Mouse (Mus musculus): ENCODE results near the gene Apip. TPM values are rescaled to one million over a fixed set of nuclear protein-coding genes. Genes with fewer than 3 reads are reported as not detected.

Apip gene
- total and polyA plus RNA-seq, 3 experiments: 126 to 222 (median 142) TPM

DNA sequence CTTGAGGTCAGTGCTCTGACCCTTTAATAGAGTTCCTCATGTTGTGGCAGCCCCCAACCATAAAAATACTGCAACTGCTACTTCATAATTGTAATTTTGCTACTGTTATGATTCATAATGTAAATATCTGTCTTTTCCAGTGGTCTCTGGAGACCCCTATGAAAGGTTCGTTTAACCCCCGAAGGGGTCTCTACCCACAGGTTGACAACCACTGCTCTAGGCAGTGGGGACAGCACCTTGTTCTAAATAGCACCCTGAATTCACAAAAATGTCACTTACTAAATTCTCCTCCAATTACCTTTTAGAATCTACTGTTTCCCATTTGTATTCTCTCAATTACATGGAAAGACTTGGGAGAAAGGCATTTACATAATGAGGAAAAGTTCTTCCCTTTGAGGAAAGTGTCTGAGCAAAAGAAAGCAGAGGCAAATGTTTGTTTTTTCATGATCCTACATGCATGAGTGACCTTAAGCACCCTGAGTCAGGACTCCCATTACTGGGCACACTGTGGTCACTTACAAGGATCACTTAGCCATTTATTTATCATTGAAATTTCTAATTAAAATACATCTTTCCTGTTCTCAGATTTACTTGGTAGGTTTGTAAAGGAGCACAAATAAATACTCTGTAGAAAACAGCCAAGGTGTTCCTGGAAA is 5.8 kb upstream of the Apip start:
- Histone ChIP-seq H3K4me3 (replicated peaks in 1 of 3; ENCODE audit: low read depth in 2 of 3, low read length in 2 of 3, poor library complexity in 1 of 3) (no peak overlapping the region), H3K27ac (ENCODE audit: insufficient read depth, low read depth) (peak overlapping the region; percentile 92), H3K27me3 (replicated peaks) (no peaks in the 10 kb centered on the region), H3K4me1 (ENCODE audit: control insufficient read depth in 1 of 2, insufficient read depth in 2 of 2) (peaks cover 8 to 70% of the 10 kb centered on the region in 2 experiments), H3K9me3 (replicated peaks; ENCODE audit: low read length) (no peaks in the 10 kb centered on the region), H3K9ac (ENCODE audit: insufficient read depth, low read depth) (no peak overlapping the region; the same call in 1 of the 2 replicates), H3K36me3 (replicated peaks in 1 of 2; ENCODE audit: control insufficient read depth in 1 of 2, insufficient read depth in 1 of 2, low read length in 1 of 2) (peaks cover 0 to 6% of the 10 kb centered on the region in 2 experiments), H3K4me2 (ENCODE audit: insufficient read depth, low read depth, poor library complexity, severe bottlenecking) (peak overlapping the region; percentile 61), H3K79me2 (replicated peaks; ENCODE audit: control insufficient read depth, extremely low read depth, insufficient read depth, poor library complexity, severe bottlenecking) (peaks cover 80% of the 10 kb centered on the region)
- peak; percentile 57; the same call in 1 of the 2 replicates for TF ChIP-seq JUN (IDR thresholded peaks at IDR 0.05; ENCODE audit: insufficient read depth, low read depth, low read length)
- TF ChIP-seq JUND (conservative IDR thresholded peaks at IDR 0.05; ENCODE audit: low read depth, low read length): peak; percentile 63; the same call in 1 of the 2 replicates
- TF ChIP-seq RAD21 (IDR thresholded peaks at IDR 0.05; ENCODE audit: low read depth, low read length): no peak
- no peak for TF ChIP-seq CTCF (conservative IDR thresholded peaks at IDR 0.05 in 1 of 2, IDR thresholded peaks at IDR 0.05 in 1 of 2; ENCODE audit: low read depth in 2 of 2, low read length in 2 of 2)
- no peak for TF ChIP-seq ZKSCAN1 (IDR thresholded peaks at IDR 0.05; ENCODE audit: borderline replicate concordance, low read depth, low read length)
- TF ChIP-seq PAX5 (IDR thresholded peaks at IDR 0.05; ENCODE audit: low read length): no peak
- peak; percentile 69 for TF ChIP-seq TCF12 (IDR thresholded peaks at IDR 0.05; ENCODE audit: low read depth, low read length)
- TF ChIP-seq POLR2A (IDR thresholded peaks at IDR 0.05; ENCODE audit: low read depth, low read length): no peak
- TF ChIP-seq E2F4 (IDR thresholded peaks at IDR 0.05; ENCODE audit: insufficient replicate concordance, low read depth, low read length): no peak
- no peak for TF ChIP-seq MAZ (IDR thresholded peaks at IDR 0.05; ENCODE audit: low read depth, low read length)
- TF ChIP-seq SMC3 (IDR thresholded peaks at IDR 0.05; ENCODE audit: low read depth, low read length): no peak
- peak; percentile 76 for TF ChIP-seq ETS1 (conservative IDR thresholded peaks at IDR 0.05; ENCODE audit: low read depth, low read length)
- TF ChIP-seq CHD1 (IDR thresholded peaks at IDR 0.05; ENCODE audit: low read depth, low read length): no peak
- no peak for TF ChIP-seq ZMIZ1 (IDR thresholded peaks at IDR 0.05; ENCODE audit: low read depth, low read length)
- TF ChIP-seq ZNF384 (IDR thresholded peaks at IDR 0.05; ENCODE audit: low read depth, low read length): 0 out of 2 replicates have a peak, but pooled peaks have one; percentile 11
- TF ChIP-seq MAFK (IDR thresholded peaks at IDR 0.05; ENCODE audit: insufficient replicate concordance, low read length): 0 out of 2 replicates have a peak, but pooled peaks have one; percentile 59
- no peak for TF ChIP-seq UBTF (IDR thresholded peaks at IDR 0.05; ENCODE audit: low read depth, low read length)
- TF ChIP-seq MEF2A (IDR thresholded peaks at IDR 0.05; ENCODE audit: borderline replicate concordance, low read depth, low read length): peak; percentile 92
- TF ChIP-seq USF1 (IDR thresholded peaks at IDR 0.05; ENCODE audit: low read depth, low read length): no peak
- 0 out of 2 replicates have a peak, but pooled peaks have one; percentile 55 for TF ChIP-seq KAT2A (IDR thresholded peaks at IDR 0.05; ENCODE audit: insufficient replicate concordance, low read length)
- peak; percentile 94 for TF ChIP-seq IRF4 (IDR thresholded peaks at IDR 0.05; ENCODE audit: low read depth, low read length)
- TF ChIP-seq EP300 (IDR thresholded peaks at IDR 0.05; ENCODE audit: low read length): peak; percentile 86
- TF ChIP-seq MAX (IDR thresholded peaks at IDR 0.05; ENCODE audit: low read length): no peak
- no peak for TF ChIP-seq MXI1 (IDR thresholded peaks at IDR 0.05; ENCODE audit: low read depth, low read length)
- no peak for TF ChIP-seq POLR2AphosphoS2 (IDR thresholded peaks at IDR 0.05; ENCODE audit: low read depth, low read length)
- no peak for TF ChIP-seq GABPA (IDR thresholded peaks at IDR 0.05; ENCODE audit: insufficient replicate concordance, low read depth, low read length)
- peak; percentile 15; the same call in 1 of the 2 replicates for TF ChIP-seq ELF1 (IDR thresholded peaks at IDR 0.05; ENCODE audit: low read depth, low read length)
- TF ChIP-seq MYC (IDR thresholded peaks at IDR 0.05; ENCODE audit: low read depth, low read length): no peak
- TF ChIP-seq USF2 (conservative IDR thresholded peaks at IDR 0.05; ENCODE audit: low read depth, low read length): no peak
- peak; percentile 63 for TF ChIP-seq CHD2 (IDR thresholded peaks at IDR 0.05; ENCODE audit: low read length)
- no peak for TF ChIP-seq ZC3H11A (IDR thresholded peaks at IDR 0.05; ENCODE audit: low read depth, low read length)
- TF ChIP-seq SIN3A (IDR thresholded peaks at IDR 0.05; ENCODE audit: low read length): 0 out of 2 replicates have a peak, but pooled peaks have one; percentile 8
- TF ChIP-seq TBP (conservative IDR thresholded peaks at IDR 0.05; ENCODE audit: low read depth, low read length): no peak
- peak; percentile 37; the same call in 1 of the 2 replicates for TF ChIP-seq BHLHE40 (IDR thresholded peaks at IDR 0.05; ENCODE audit: low read depth, low read length)
- TF ChIP-seq HCFC1 (IDR thresholded peaks at IDR 0.05; ENCODE audit: low read depth, low read length): no peak
- no peak for TF ChIP-seq RCOR1 (conservative IDR thresholded peaks at IDR 0.05; ENCODE audit: low read depth, low read length)
- no peak for TF ChIP-seq NRF1 (IDR thresholded peaks at IDR 0.05; ENCODE audit: low read depth, low read length)
- TF ChIP-seq NELFE (IDR thresholded peaks at IDR 0.05; ENCODE audit: low read depth, low read length): no peak
- in situ Hi-C loops (cut with MboI; ENCODE audit: low pct_ligation_motif_present, low pct_unique_long_range_greater_than_20kb, low sequenced_read_pairs): no loop called here
- dilution Hi-C loops (cut with MboI; ENCODE audit: extremely low pct_ligation_motif_present, extremely low pct_unique_long_range_greater_than_20kb, low sequenced_read_pairs): no loop called here
- peak; percentile 77 for DNase-seq (ENCODE audit: extremely low read depth)

Data from CH12.LX (cell line).